Mouse (Mus musculus) heart, adult 2 months (tissue): ENCODE data around the gene Ces1d.

ENCODE experiments used
- CTCF ChIP-seq: fragments of 200-600 bp; IDR thresholded peaks from 2 replicates; pipeline ENCODE4 v1.8.1; 2022; ENCODE audit warnings: antibody characterized with exemption, mild to moderate bottlenecking, moderate library complexity
- EP300 ChIP-seq: fragments of 200-500 bp; IDR thresholded peaks from 2 replicates; pipeline ENCODE4 v1.6.1; 2011; ENCODE audit warnings: low read depth, low read length, control low read depth; ENCODE audit not compliant: insufficient read depth

- TF ChIP-seq CTCF (no peak), EP300 (no peak)
Observed at GRCm38 (mm10) chr8:93122005-93122404, 75.6 kb downstream of the Ces1d start.
